Mouse (Mus musculus) neural tube, embryonic 13.5 days (tissue): ENCODE measurements at regions not wholly inside any gene's neighbourhood (a gene's known extent, or its start where the extent isn't known, plus 50 kb on each side); places are given as distances from the start of the nearest gene placed in this dataset.

Experiments
- ATAC-seq: fragments of 200-750 bp; cut with Nextera tagmentation; 2 replicates; pipeline ENCODE4 v1.8.0; 2017; ENCODE audit warnings: low read depth, mild to moderate bottlenecking, moderate TSS enrichment, moderate library complexity
- H3K27ac ChIP-seq: fragments of 300-500 bp; sonication (generic); replicated peaks from 2 replicates; pipeline ENCODE4 v1.5.1; 2015; ENCODE audit warnings: moderate library complexity, mild to moderate bottlenecking, inconsistent platforms
- H3K27me3 ChIP-seq: fragments of 300-500 bp; sonication (generic); 2 replicates; pipeline ENCODE4 v1.6.1; 2015; ENCODE audit warnings: mild to moderate bottlenecking, inconsistent platforms
- H3K36me3 ChIP-seq: fragments of 300-500 bp; sonication (generic); 2 replicates; pipeline ENCODE4 v1.6.1; 2015; ENCODE audit warnings: mild to moderate bottlenecking, inconsistent platforms
- H3K4me1 ChIP-seq: fragments of 300-500 bp; sonication (generic); replicated peaks from 2 replicates; pipeline ENCODE4 v1.6.1; 2015; ENCODE audit warnings: inconsistent platforms
- H3K4me2 ChIP-seq: fragments of 300-500 bp; sonication (generic); 2 replicates; pipeline ENCODE4 v1.6.1; 2015; ENCODE audit warnings: inconsistent platforms, mild to moderate bottlenecking, moderate library complexity
- H3K4me3 ChIP-seq: fragments of 300-500 bp; sonication (generic); 2 replicates; pipeline ENCODE4 v1.5.1; 2015; ENCODE audit warnings: mild to moderate bottlenecking, inconsistent platforms
- H3K9ac ChIP-seq: fragments of 300-500 bp; sonication (generic); 2 replicates; pipeline ENCODE4 v1.6.1; 2015; ENCODE audit warnings: moderate library complexity, mild to moderate bottlenecking, inconsistent platforms
- H3K9me3 ChIP-seq: fragments of 300-500 bp; sonication (generic); 2 replicates; pipeline ENCODE4 v1.6.1; 2016; ENCODE audit warnings: inconsistent platforms
- WGBS: fragments of 180-500 bp; shearing (Covaris S2); methylation state at CpG from one replicate; pipeline ENCODE4 v1.1.7; 2015; 5-methylcytosine and 5-hydroxymethylcytosine counted together

GRCm38 (mm10) chr5:41206462-41206861 is 501.5 kb downstream of the Rab28 start:
- no peak overlapping the region for H3K4me3 ChIP-seq
- H3K27me3 ChIP-seq: no peaks in the 10 kb centered on the region
- no peak overlapping the region for H3K27ac ChIP-seq
- no peaks in the 10 kb centered on the region for H3K9me3 ChIP-seq
- H3K36me3 ChIP-seq: no peaks in the 10 kb centered on the region
- WGBS: 95% methylated on average over 3 of the region's 3 CpGs
- ATAC-seq: no peak
- H3K4me1 ChIP-seq: no peaks in the 10 kb centered on the region
- H3K4me2 ChIP-seq: no peak overlapping the region
- H3K9ac ChIP-seq: no peak overlapping the region

GRCm38 (mm10) chr5:41204417-41204816 is 503.5 kb downstream of the Rab28 start:
- no peaks in the 10 kb centered on the region for H3K27me3 ChIP-seq
- no peak overlapping the region for H3K27ac ChIP-seq
- no peaks in the 10 kb centered on the region for H3K36me3 ChIP-seq
- H3K4me1 ChIP-seq: no peaks in the 10 kb centered on the region
- no peak overlapping the region for H3K9ac ChIP-seq
- ATAC-seq: no peak
- H3K4me3 ChIP-seq: no peak overlapping the region
- no peak overlapping the region for H3K4me2 ChIP-seq
- H3K9me3 ChIP-seq: no peaks in the 10 kb centered on the region

- no peak overlapping the region for H3K9ac ChIP-seq
- no peak overlapping the region for H3K27ac ChIP-seq
- H3K4me1 ChIP-seq: no peaks in the 10 kb centered on the region
- H3K4me3 ChIP-seq: no peak overlapping the region
- H3K9me3 ChIP-seq: no peaks in the 10 kb centered on the region
- 75% methylated on average over 5 of the region's 5 CpGs for WGBS
- H3K27me3 ChIP-seq: no peaks in the 10 kb centered on the region
- no peak overlapping the region for H3K4me2 ChIP-seq
- no peak for ATAC-seq
- no peaks in the 10 kb centered on the region for H3K36me3 ChIP-seq
Measured at GRCm38 (mm10) chr5:41187193-41187592, 520.8 kb downstream of the Rab28 start.

GRCm38 (mm10) chr5:41177220-41177619 is 530.7 kb downstream of the Rab28 start:
- Histone ChIP-seq H3K36me3 (no peaks in the 10 kb centered on the region), H3K4me1 (no peaks in the 10 kb centered on the region), H3K9ac (no peak overlapping the region), H3K27me3 (no peaks in the 10 kb centered on the region), H3K4me3 (no peak overlapping the region), H3K27ac (no peak overlapping the region), H3K4me2 (no peak overlapping the region), H3K9me3 (no peaks in the 10 kb centered on the region)
- ATAC-seq: no peak
- WGBS: 90% methylated on average over 3 of the region's 3 CpGs

GRCm38 (mm10) chr5:41165870-41166626 is 541.9 kb downstream of the Rab28 start:
- Histone ChIP-seq H3K9ac (no peak overlapping the region), H3K27me3 (no peaks in the 10 kb centered on the region), H3K36me3 (no peaks in the 10 kb centered on the region), H3K9me3 (no peaks in the 10 kb centered on the region), H3K4me1 (no peaks in the 10 kb centered on the region), H3K4me3 (no peak overlapping the region), H3K27ac (no peak overlapping the region), H3K4me2 (no peak overlapping the region)
- 68% methylated on average over 14 of the region's 14 CpGs for WGBS
- ATAC-seq: no peak

- no peaks in the 10 kb centered on the region for H3K27me3 ChIP-seq
- ATAC-seq: no peak
- no peak overlapping the region for H3K4me3 ChIP-seq
- WGBS: 31% methylated on average over 5 of the region's 5 CpGs
- H3K9me3 ChIP-seq: no peaks in the 10 kb centered on the region
- no peak overlapping the region for H3K4me2 ChIP-seq
- no peak overlapping the region for H3K27ac ChIP-seq
- no peak overlapping the region for H3K9ac ChIP-seq
- no peaks in the 10 kb centered on the region for H3K36me3 ChIP-seq
- H3K4me1 ChIP-seq: no peaks in the 10 kb centered on the region
Measured at GRCm38 (mm10) chr5:41125050-41125449, 582.9 kb downstream of the Rab28 start.

GRCm38 (mm10) chr5:41117658-41118057 is 590.3 kb downstream of the Rab28 start:
- Histone ChIP-seq H3K36me3 (no peaks in the 10 kb centered on the region), H3K4me1 (no peaks in the 10 kb centered on the region), H3K27ac (no peak overlapping the region), H3K4me2 (no peak overlapping the region), H3K9ac (no peak overlapping the region), H3K27me3 (no peaks in the 10 kb centered on the region), H3K9me3 (no peaks in the 10 kb centered on the region), H3K4me3 (no peak overlapping the region)
- WGBS: 63% methylated on average over 3 of the region's 3 CpGs
- no peak for ATAC-seq

DNA sequence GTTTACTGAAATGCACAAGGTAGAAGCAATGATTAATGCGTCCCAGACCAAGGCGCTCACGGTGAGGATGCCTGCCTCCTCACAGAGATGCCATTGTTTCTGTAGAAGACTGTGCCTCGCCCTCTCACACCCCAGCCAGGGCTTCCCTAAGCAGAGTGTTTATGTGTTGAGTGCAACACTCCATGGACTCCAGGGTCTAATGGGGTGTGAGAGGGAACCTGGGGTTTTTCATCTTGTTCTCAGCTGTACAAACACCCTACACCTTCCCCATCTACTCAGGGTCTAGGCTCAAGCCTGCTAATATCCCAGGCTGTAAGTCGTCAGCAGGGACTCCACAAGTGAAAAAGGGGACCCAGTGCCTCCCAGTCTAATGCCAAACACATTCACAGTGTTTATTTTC is 620.2 kb downstream of the Rab28 start:
- H3K27me3 ChIP-seq: no peaks in the 10 kb centered on the region
- H3K4me2 ChIP-seq: no peak overlapping the region
- no peaks in the 10 kb centered on the region for H3K4me1 ChIP-seq
- 59% methylated on average over 5 of the region's 5 CpGs for whole genome bisulfite sequencing
- H3K9ac ChIP-seq: no peak overlapping the region
- H3K9me3 ChIP-seq: no peaks in the 10 kb centered on the region
- no peak for ATAC-seq
- no peak overlapping the region for H3K27ac ChIP-seq
- no peaks in the 10 kb centered on the region for H3K36me3 ChIP-seq
- no peak overlapping the region for H3K4me3 ChIP-seq

GRCm38 (mm10) chr5:41076412-41076811 is 631.5 kb downstream of the Rab28 start:
- Histone ChIP-seq H3K9ac (no peak overlapping the region), H3K4me1 (no peaks in the 10 kb centered on the region), H3K27me3 (no peaks in the 10 kb centered on the region), H3K4me3 (no peak overlapping the region), H3K36me3 (no peaks in the 10 kb centered on the region), H3K27ac (no peak overlapping the region), H3K9me3 (no peaks in the 10 kb centered on the region), H3K4me2 (no peak overlapping the region)
- 76% methylated on average over 2 of the region's 2 CpGs for WGBS
- no peak for ATAC-seq

DNA sequence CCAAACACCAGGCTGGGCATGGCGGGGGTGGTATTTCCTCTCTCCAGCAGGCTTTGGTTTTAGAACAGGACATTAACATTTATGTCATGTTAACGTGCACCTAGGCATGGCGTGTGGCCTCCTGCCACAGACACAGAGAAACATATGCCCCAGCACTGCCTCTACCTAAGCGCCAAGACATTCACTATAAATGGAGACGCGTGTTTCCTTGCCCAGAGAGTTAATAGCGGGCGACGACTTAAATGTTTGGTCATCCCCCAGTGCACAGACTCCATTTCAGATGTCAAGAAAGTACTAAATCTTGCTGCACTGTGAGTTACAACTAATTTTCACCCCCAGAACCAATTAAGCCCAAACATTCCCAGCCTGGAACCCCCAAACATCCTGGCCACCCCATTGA is 646.3 kb downstream of the Rab28 start:
- H3K4me1 ChIP-seq: no peaks in the 10 kb centered on the region
- no peaks in the 10 kb centered on the region for H3K27me3 ChIP-seq
- WGBS: 70% methylated on average over 9 of the region's 9 CpGs
- no peaks in the 10 kb centered on the region for H3K9me3 ChIP-seq
- H3K9ac ChIP-seq: no peak overlapping the region
- H3K36me3 ChIP-seq: no peaks in the 10 kb centered on the region
- no peak overlapping the region for H3K4me3 ChIP-seq
- no peak overlapping the region for H3K4me2 ChIP-seq
- no peak overlapping the region for H3K27ac ChIP-seq
- ATAC-seq: no peak

GRCm38 (mm10) chr5:41061222-41061621 is 646.7 kb downstream of the Rab28 start:
- no peak for ATAC-seq
- H3K9ac ChIP-seq: no peak overlapping the region
- no peak overlapping the region for H3K4me2 ChIP-seq
- no peaks in the 10 kb centered on the region for H3K27me3 ChIP-seq
- 44% methylated on average over 3 of the region's 3 CpGs for WGBS
- no peaks in the 10 kb centered on the region for H3K9me3 ChIP-seq
- no peaks in the 10 kb centered on the region for H3K36me3 ChIP-seq
- H3K27ac ChIP-seq: no peak overlapping the region
- H3K4me3 ChIP-seq: no peak overlapping the region
- H3K4me1 ChIP-seq: no peaks in the 10 kb centered on the region

- H3K4me2 ChIP-seq: no peak overlapping the region
- no peak for ATAC-seq
- no peaks in the 10 kb centered on the region for H3K4me1 ChIP-seq
- H3K9me3 ChIP-seq: no peaks in the 10 kb centered on the region
- H3K36me3 ChIP-seq: no peaks in the 10 kb centered on the region
- no peak overlapping the region for H3K9ac ChIP-seq
- H3K27me3 ChIP-seq: no peaks in the 10 kb centered on the region
- H3K27ac ChIP-seq: no peak overlapping the region
- no peak overlapping the region for H3K4me3 ChIP-seq
- WGBS: 89% methylated on average over 3 of the region's 3 CpGs
Measured at GRCm38 (mm10) chr5:41058015-41058414, 649.9 kb downstream of the Rab28 start.

GRCm38 (mm10) chr5:41051948-41052347 is 656.0 kb downstream of the Rab28 start:
- WGBS: 31% methylated on average over 4 of the region's 4 CpGs
- Histone ChIP-seq H3K9me3 (no peaks in the 10 kb centered on the region), H3K4me1 (no peaks in the 10 kb centered on the region), H3K36me3 (no peaks in the 10 kb centered on the region), H3K4me3 (no peak overlapping the region), H3K27ac (no peak overlapping the region), H3K27me3 (no peaks in the 10 kb centered on the region), H3K9ac (no peak overlapping the region), H3K4me2 (no peak overlapping the region)
- 0 out of 2 replicates have a peak, but pooled peaks have one; percentile 32 for ATAC-seq
